Mouse (Mus musculus): ENCODE measurements around the gene Mfap1b.
"Not testable (repeated sequence)": the region's sequence is repeated elsewhere in the genome, so short reads cannot be mapped to it uniquely, and the experiment has no call there.

GRCm38 (mm10) chr2:121522830-121523229 is 49.0 kb upstream of the Mfap1b start:
- not testable (repeated sequence) for TF ChIP-seq CTCF (IDR thresholded peaks at IDR 0.05; ENCODE audit: extremely low read depth, insufficient read depth, insufficient read length, insufficient replicate concordance); POLR2A (IDR thresholded peaks at IDR 0.05; ENCODE audit: low read depth, low read length)
